Mouse (Mus musculus) adrenal gland, postnatal 14 days (tissue): ENCODE results near the gene Fam50b. TPM values are rescaled to one million over a fixed set of nuclear protein-coding genes. Genes with fewer than 3 reads are reported as not detected.

Experiments used
- DNase-seq: peaks from one replicate; pipeline ENCODE4 v3.0.0; 2021; ENCODE audit warnings: mixed read lengths
- long read RNA-seq, 2 experiments: library from polyadenylated mRNA; stranded (forward); transcript quantifications; one replicate each; pipeline ENCODE4 v2.0.0; 2021
- total RNA-seq: library from RNA; stranded (reverse); gene quantifications from 2 replicates; pipeline ENCODE4 v1.2.3, GENCODE M21; 2021

Fam50b gene
- total RNA-seq = not detected in 2 replicates
- long read RNA-seq, experiment 1 = 0 reads
- long read RNA-seq, experiment 2 = 0 reads

GRCm38 (mm10) chr13:34734686-34735085, at the start of gene Fam50b:
Fam50b (plus strand) TSS chr13:34734850.
- DNase-seq = peak; percentile 21

DNA sequence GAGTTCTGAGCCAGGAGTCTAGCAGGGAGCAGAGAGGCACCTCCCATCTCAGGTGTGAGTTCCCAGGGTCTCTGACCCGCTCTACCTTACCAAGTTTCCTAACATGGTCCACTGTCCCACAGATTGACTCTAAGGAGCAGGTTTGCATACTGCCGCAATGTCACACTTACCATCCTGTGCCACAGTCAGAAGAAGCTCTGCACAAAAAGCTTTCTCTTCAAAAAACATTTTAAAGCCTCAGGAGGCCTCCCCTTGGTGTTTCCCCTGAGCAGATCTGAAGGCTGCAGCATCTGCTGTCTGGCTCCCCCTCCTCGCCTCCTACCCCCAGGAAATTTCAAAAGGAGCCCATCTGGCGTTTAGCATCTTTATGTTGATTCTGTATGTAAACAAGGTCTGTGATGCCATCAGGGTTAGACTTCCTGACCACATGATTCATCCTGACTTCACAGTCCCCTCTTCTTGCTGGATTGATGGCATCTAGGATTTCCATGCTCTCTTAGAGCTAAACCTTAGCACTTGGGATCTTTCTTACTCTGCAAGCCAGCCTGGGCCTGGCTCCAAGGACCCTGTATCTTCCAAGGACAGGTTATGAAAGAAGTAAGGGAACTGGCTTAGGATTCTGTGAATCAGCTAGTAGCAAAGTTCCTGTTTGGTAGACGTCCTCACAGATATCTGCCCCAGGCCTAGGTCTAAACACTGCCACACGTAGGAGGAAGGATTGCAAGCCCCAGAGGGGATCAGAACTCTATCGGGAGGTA, 49.5 kb upstream of the Fam50b start:
- DNase-seq = peak; percentile 38

DNA sequence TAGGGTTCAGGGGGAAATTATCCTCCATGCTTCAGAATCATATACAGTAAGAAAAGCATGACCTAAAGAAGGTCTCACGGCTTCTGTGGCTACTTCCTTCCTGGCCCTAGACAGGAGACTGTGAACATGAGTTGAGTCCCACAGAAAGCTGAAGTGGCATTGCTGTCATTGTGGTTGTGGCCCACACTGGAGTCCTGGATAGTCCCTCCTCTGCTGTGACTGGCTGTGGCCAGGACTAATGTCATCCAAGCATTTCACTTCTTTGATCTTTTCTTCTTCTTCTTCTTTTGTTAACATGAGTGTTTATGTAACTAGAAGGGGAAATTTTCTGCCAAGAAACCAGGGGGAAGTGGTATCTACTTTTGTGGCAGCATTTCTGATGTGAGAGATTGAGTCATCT, 43.6 kb upstream of the Fam50b start:
- DNase-seq = no peak

DNA sequence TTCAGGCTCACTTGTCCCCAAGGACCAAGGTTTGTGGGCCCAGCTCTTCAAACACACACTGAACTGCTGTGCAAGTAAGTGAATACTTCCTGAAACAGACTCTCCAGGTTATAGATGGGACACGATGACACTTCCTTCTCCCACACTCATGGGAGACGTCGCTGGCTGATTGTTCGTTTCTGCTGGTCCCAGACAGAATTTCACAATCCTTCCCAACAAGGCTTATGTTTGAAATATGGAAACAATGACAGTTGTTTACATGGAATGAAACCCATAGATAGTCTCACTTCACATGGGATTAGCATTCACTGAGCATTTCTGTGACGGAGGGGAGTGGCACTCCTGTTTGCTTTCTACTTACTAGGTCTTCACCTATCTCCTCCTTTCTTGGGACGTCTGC, 41.5 kb upstream of the Fam50b start:
- DNase-seq = no peak

GRCm38 (mm10) chr13:34696734-34697332, 37.8 kb upstream of the Fam50b start:
- DNase-seq = no peak

- DNase-seq = no peak
Observed at GRCm38 (mm10) chr13:34700091-34700490, 34.6 kb upstream of the Fam50b start.

- no peak for DNase-seq
Observed at GRCm38 (mm10) chr13:34700630-34701029, 34.0 kb upstream of the Fam50b start.

- no peak for DNase-seq
Observed at GRCm38 (mm10) chr13:34703301-34703700, 31.3 kb upstream of the Fam50b start.

GRCm38 (mm10) chr13:34703795-34704194, 30.9 kb upstream of the Fam50b start:
- DNase-seq = no peak

GRCm38 (mm10) chr13:34704835-34705234, 29.8 kb upstream of the Fam50b start:
- no peak for DNase-seq

DNA sequence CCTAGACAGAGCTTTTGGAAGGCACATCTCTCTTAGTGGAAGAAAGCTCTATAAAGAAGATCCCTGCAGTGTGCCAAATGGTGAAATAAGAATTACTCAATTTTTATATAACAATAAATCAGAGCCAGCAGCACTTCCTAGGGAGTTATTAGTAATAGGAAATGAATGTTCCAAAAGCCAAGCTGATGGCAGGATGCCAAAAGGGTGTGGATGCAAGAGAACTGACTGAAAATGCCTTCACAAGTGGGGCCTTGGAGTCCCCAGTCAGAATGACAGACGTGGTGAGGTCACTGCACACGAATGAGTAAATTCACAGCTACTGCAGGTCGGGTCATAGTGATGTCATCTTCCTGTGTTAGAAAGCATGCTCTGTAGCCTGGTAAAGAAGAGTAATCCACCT, 25.7 kb upstream of the Fam50b start:
- peak; percentile 97 for DNase-seq

DNA sequence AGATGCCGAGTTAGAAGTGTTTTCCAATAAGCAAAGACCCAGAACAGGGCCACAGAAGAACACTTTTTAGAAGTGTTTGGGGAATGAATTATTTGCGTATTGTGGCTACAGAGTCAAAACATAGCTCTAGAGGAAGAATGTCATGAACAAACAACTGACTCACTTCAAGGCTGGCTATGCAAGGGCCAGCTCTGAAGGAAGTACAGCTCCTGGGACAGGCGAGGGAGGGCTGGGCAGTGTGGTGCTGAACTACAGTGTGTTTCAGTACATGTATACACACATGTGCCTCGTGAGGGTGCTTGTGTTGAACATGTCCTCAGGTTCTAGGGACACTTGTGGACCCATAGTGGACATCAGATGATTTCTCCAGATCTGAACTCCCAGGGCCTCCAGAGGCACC, 25.1 kb upstream of the Fam50b start:
- no peak for DNase-seq

GRCm38 (mm10) chr13:34711410-34711809, 23.2 kb upstream of the Fam50b start:
- no peak for DNase-seq

GRCm38 (mm10) chr13:34712881-34713280, 21.8 kb upstream of the Fam50b start:
- no peak for DNase-seq

- peak; percentile 69 for DNase-seq
Observed at GRCm38 (mm10) chr13:34715437-34715838, 19.2 kb upstream of the Fam50b start.

DNA sequence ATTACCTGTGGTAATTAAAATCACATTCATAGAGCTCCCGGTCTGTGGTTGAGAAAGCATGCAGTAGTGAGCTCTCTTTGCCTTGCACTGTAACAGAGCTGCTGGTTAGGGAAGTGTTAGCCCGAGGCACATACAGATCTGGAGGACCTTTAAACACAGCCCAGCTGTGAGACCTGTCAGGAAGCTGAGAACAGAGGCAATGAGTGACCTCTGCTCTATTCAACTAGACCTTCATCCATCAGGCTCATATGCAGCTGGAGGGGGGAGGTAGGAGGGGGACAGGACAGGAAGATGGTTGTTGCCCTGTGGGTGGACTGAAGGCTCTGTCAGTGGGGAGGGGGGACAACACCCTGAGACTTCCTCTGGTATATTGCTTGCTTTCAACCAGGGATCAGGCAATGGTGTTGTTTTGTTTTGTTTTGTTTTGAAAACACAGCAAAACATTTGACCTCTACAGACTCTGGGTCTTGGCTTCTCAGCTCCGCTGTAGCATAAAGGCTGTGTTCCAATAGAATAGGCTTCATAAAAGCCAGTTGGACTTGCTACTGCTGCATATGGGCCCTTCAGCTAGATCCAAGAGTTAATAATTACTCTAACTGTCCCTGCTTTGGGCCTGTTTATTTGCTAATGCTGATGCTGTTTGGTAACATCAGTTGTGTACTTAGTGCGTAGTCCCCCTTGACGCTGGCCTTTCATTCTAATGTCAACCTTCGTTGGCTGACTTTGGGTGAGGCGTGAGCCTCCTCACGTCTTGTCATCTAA, 9.6 kb upstream of the Fam50b start:
- peak; percentile 22 for DNase-seq

- DNase-seq = peak; percentile 74
Observed at GRCm38 (mm10) chr13:34725800-34726476, 8.7 kb upstream of the Fam50b start.

DNA sequence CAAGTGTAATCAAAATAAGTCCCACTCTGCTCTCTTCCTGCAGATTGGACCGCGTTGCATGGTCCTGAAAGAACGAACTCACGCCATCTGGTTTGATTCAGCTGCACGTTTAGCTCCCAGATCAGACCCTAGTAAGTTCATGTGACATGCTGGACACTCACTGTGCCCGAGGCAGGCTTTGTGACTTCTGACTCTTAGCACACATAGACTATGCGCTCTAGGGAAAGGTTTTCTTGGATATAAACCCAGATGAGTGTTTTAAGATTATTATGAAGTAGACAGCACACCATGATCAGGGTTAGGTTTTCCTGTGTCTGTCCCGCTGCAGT, 8.2 kb upstream of the Fam50b start:
- DNase-seq = no peak

DNA sequence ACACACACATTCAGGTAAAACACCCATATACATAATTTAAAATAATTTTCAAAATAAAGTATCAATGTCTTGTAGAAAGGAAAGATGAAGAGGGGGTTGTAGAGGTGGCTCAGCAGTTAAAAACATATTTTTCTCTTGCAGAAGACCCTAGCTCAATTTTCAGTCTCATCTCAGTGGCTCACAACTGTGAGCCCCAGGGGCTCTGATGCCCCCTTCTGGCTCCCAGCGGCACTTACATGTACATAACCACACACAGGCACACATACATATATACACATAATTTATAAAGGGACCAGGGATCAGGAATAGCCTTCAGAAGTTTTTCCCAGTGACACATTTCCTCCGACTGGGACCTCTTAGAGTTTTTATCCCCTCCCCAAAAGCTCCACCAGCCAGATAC, 7.6 kb upstream of the Fam50b start:
- no peak for DNase-seq

GRCm38 (mm10) chr13:34731551-34731950, 3.1 kb upstream of the Fam50b start:
- DNase-seq = no peak

DNA sequence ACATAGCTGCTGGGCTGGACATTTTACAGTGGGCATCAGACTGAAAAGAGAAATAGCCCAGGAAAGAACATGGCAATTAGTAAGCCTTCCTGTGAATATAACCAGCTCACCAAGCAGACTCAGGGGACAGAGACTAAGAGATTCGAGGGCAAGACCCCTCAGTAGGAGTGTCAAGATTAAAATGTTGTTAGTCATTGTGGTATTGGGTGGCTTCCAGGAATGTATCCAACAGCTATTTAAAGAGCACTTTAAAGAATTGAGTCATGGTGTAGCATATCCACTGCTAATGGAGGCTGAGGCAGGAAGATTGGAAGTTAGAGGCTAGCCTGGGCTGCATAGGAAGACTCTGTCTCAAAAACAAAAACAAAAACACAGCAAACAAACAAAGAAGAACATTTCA, 870 bp upstream of the Fam50b start:
- DNase-seq = no peak

- DNase-seq = no peak
Observed at GRCm38 (mm10) chr13:34737968-34738698, 3.5 kb downstream of the Fam50b start.
